Mouse (Mus musculus): ENCODE results near the gene Metap1. TPM values are rescaled to one million over a fixed set of nuclear protein-coding genes. Genes with fewer than 3 reads are reported as not detected.
"Not testable (repeated sequence)": the region's sequence is repeated elsewhere in the genome, so short reads cannot be mapped to it uniquely, and the experiment has no call there.

The Metap1 gene
- polyA plus RNA-seq, 1 experiment, result 23.1 TPM

- H3K36me3 ChIP-seq (ENCODE audit: control insufficient read depth, insufficient read depth, low read length), result peaks cover 50% of the 10 kb centered on the region
Measured at GRCm38 (mm10) chr3:138471066-138471465, 18.2 kb downstream of the Metap1 start.

GRCm38 (mm10) chr3:138466656-138467055 lies 22.7 kb downstream of the Metap1 start:
- not testable (repeated sequence) for H3K27me3 ChIP-seq (ENCODE audit: control insufficient read depth, insufficient read depth, low read length); H3K4me3 ChIP-seq (ENCODE audit: control insufficient read depth, insufficient read depth, low read length); H3K27ac ChIP-seq (ENCODE audit: control insufficient read depth, insufficient read depth, low read length); H3K4me1 ChIP-seq (replicated peaks; ENCODE audit: control insufficient read depth, insufficient read depth, low read length); DNase-seq
- 100% methylated on average over 1 of the region's 1 CpGs for WGBS
- H3K36me3 ChIP-seq (ENCODE audit: control insufficient read depth, insufficient read depth, low read length), result peaks cover 70% of the 10 kb centered on the region

More at GRCm38 (mm10) chr3:138471066-138471465, 18.2 kb downstream of the Metap1 start:
- no peak for DNase-seq
- TF ChIP-seq POLR2A (IDR thresholded peaks at IDR 0.05; ENCODE audit: control insufficient read depth, extremely low read depth, insufficient read depth, low read length, poor library complexity) (no peak), CTCF (IDR thresholded peaks at IDR 0.05; ENCODE audit: borderline replicate concordance, control insufficient read depth, extremely low read depth, insufficient read depth, low read length, poor library complexity) (no peak)
- Histone ChIP-seq H3K27me3 (ENCODE audit: control insufficient read depth, insufficient read depth, low read length) (no peaks in the 10 kb centered on the region), H3K4me3 (ENCODE audit: control insufficient read depth, insufficient read depth, low read length) (no peak overlapping the region), H3K27ac (ENCODE audit: control insufficient read depth, insufficient read depth, low read length) (no peak overlapping the region), H3K4me1 (replicated peaks; ENCODE audit: control insufficient read depth, insufficient read depth, low read length) (no peaks in the 10 kb centered on the region)
- WGBS, result 99% methylated on average over 3 of the region's 3 CpGs

- H3K4me1 ChIP-seq (replicated peaks; ENCODE audit: control insufficient read depth, insufficient read depth, low read length), result no peaks in the 10 kb centered on the region
- no peak for TF ChIP-seq CTCF (IDR thresholded peaks at IDR 0.05; ENCODE audit: borderline replicate concordance, control insufficient read depth, extremely low read depth, insufficient read depth, low read length, poor library complexity)
- no peak for TF ChIP-seq POLR2A (IDR thresholded peaks at IDR 0.05; ENCODE audit: control insufficient read depth, extremely low read depth, insufficient read depth, low read length, poor library complexity)
- peaks cover 73% of the 10 kb centered on the region for H3K36me3 ChIP-seq (ENCODE audit: control insufficient read depth, insufficient read depth, low read length)
- WGBS, result 81% methylated on average over 16 of the region's 16 CpGs
- DNase-seq, result no peak
- H3K27ac ChIP-seq (ENCODE audit: control insufficient read depth, insufficient read depth, low read length), result no peak overlapping the region
- H3K4me3 ChIP-seq (ENCODE audit: control insufficient read depth, insufficient read depth, low read length), result no peak overlapping the region
- no peaks in the 10 kb centered on the region for H3K27me3 ChIP-seq (ENCODE audit: control insufficient read depth, insufficient read depth, low read length)
Measured at GRCm38 (mm10) chr3:138464573-138465147, 24.7 kb downstream of the Metap1 start.

DNA sequence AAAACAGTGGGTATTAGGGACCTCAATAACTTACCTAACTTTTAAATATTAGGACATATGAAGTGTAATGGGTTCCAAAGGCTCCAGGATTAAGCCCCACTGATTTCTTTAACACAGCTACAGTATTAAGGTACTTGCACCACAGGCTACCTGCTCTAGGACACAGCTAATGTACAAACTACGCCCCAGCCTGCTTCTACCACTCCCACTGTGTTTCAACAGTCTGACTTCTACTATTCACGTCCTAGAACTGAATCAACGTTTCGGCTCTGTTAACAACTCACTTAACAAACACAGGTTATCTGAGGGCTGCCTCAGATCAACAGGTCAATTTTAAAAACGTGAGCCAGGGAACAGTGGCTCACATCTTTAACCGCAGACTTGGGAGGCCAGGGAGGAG lies 25.5 kb downstream of the Metap1 start:
- no peaks in the 10 kb centered on the region for H3K4me1 ChIP-seq (replicated peaks; ENCODE audit: control insufficient read depth, insufficient read depth, low read length)
- peaks cover 79% of the 10 kb centered on the region for H3K36me3 ChIP-seq (ENCODE audit: control insufficient read depth, insufficient read depth, low read length)
- H3K4me3 ChIP-seq (ENCODE audit: control insufficient read depth, insufficient read depth, low read length), result no peak overlapping the region
- no peak overlapping the region for H3K27ac ChIP-seq (ENCODE audit: control insufficient read depth, insufficient read depth, low read length)
- no peak for DNase-seq
- TF ChIP-seq CTCF (IDR thresholded peaks at IDR 0.05; ENCODE audit: borderline replicate concordance, control insufficient read depth, extremely low read depth, insufficient read depth, low read length, poor library complexity) (no peak), POLR2A (IDR thresholded peaks at IDR 0.05; ENCODE audit: control insufficient read depth, extremely low read depth, insufficient read depth, low read length, poor library complexity) (no peak)
- 95% methylated on average over 6 of the region's 6 CpGs for WGBS
- no peaks in the 10 kb centered on the region for H3K27me3 ChIP-seq (ENCODE audit: control insufficient read depth, insufficient read depth, low read length)

- no peak overlapping the region for H3K4me3 ChIP-seq (ENCODE audit: control insufficient read depth, insufficient read depth, low read length)
- H3K27ac ChIP-seq (ENCODE audit: control insufficient read depth, insufficient read depth, low read length), result no peak overlapping the region
- no peaks in the 10 kb centered on the region for H3K4me1 ChIP-seq (replicated peaks; ENCODE audit: control insufficient read depth, insufficient read depth, low read length)
- WGBS, result 89% methylated on average over 2 of the region's 2 CpGs
- TF ChIP-seq CTCF (IDR thresholded peaks at IDR 0.05; ENCODE audit: borderline replicate concordance, control insufficient read depth, extremely low read depth, insufficient read depth, low read length, poor library complexity), result no peak
- TF ChIP-seq POLR2A (IDR thresholded peaks at IDR 0.05; ENCODE audit: control insufficient read depth, extremely low read depth, insufficient read depth, low read length, poor library complexity), result no peak
- H3K27me3 ChIP-seq (ENCODE audit: control insufficient read depth, insufficient read depth, low read length), result no peaks in the 10 kb centered on the region
- DNase-seq, result peak; percentile 10
- H3K36me3 ChIP-seq (ENCODE audit: control insufficient read depth, insufficient read depth, low read length), result peaks cover 76% of the 10 kb centered on the region
Measured at GRCm38 (mm10) chr3:138463137-138463536, 26.2 kb downstream of the Metap1 start.

GRCm38 (mm10) chr3:138461832-138462231 lies 27.5 kb downstream of the Metap1 start:
- H3K27ac ChIP-seq (ENCODE audit: control insufficient read depth, insufficient read depth, low read length), result no peak overlapping the region
- WGBS, result 92% methylated on average over 3 of the region's 3 CpGs
- H3K4me3 ChIP-seq (ENCODE audit: control insufficient read depth, insufficient read depth, low read length), result no peak overlapping the region
- TF ChIP-seq CTCF (IDR thresholded peaks at IDR 0.05; ENCODE audit: borderline replicate concordance, control insufficient read depth, extremely low read depth, insufficient read depth, low read length, poor library complexity) (no peak), POLR2A (IDR thresholded peaks at IDR 0.05; ENCODE audit: control insufficient read depth, extremely low read depth, insufficient read depth, low read length, poor library complexity) (no peak)
- peaks cover 72% of the 10 kb centered on the region for H3K36me3 ChIP-seq (ENCODE audit: control insufficient read depth, insufficient read depth, low read length)
- H3K4me1 ChIP-seq (replicated peaks; ENCODE audit: control insufficient read depth, insufficient read depth, low read length), result no peaks in the 10 kb centered on the region
- no peaks in the 10 kb centered on the region for H3K27me3 ChIP-seq (ENCODE audit: control insufficient read depth, insufficient read depth, low read length)
- no peak for DNase-seq

DNA sequence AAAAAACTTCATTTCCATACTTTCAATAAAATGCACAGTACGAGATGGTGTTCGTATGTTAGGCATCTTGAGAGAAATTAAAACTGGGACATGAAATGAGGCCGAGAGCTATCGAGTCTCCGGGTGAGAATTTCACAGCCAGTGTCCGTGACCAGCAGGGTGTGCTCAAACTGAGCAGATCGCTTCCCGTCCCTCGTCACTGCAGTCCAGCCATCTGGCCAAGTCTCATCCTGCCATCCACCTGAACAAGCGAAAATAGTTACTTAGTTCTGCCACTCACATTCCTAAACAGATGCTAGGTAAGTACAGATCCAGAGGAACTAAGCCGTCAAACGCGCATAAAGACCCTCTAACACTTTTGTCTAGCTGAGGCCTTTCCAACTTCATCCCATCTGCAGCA lies 29.1 kb downstream of the Metap1 start:
- no peak overlapping the region for H3K4me3 ChIP-seq (ENCODE audit: control insufficient read depth, insufficient read depth, low read length)
- H3K36me3 ChIP-seq (ENCODE audit: control insufficient read depth, insufficient read depth, low read length), result peaks cover 72% of the 10 kb centered on the region
- no peak for DNase-seq
- no peaks in the 10 kb centered on the region for H3K4me1 ChIP-seq (replicated peaks; ENCODE audit: control insufficient read depth, insufficient read depth, low read length)
- TF ChIP-seq CTCF (IDR thresholded peaks at IDR 0.05; ENCODE audit: borderline replicate concordance, control insufficient read depth, extremely low read depth, insufficient read depth, low read length, poor library complexity) (no peak), POLR2A (IDR thresholded peaks at IDR 0.05; ENCODE audit: control insufficient read depth, extremely low read depth, insufficient read depth, low read length, poor library complexity) (no peak)
- H3K27me3 ChIP-seq (ENCODE audit: control insufficient read depth, insufficient read depth, low read length), result no peaks in the 10 kb centered on the region
- H3K27ac ChIP-seq (ENCODE audit: control insufficient read depth, insufficient read depth, low read length), result no peak overlapping the region
- 93% methylated on average over 13 of the region's 13 CpGs for whole genome bisulfite sequencing

Data from thymus, adult 2 months (tissue).